Mouse (Mus musculus) ES-Bruce4 (cell line): Measurements from ENCODE around the gene Cela3b.

Source experiments
- CTCF ChIP-seq: IDR thresholded peaks from one replicate; pipeline ENCODE4 v1.8.1; 2011; ENCODE audit warnings: low read depth, low read length
- EP300 ChIP-seq: IDR thresholded peaks from 2 replicates; pipeline ENCODE4 v1.6.1; 2011; ENCODE audit warnings: low read depth, low read length; ENCODE audit not compliant: insufficient read depth
- POLR2A ChIP-seq: IDR thresholded peaks from one replicate; pipeline ENCODE4 v1.8.1; 2011; ENCODE audit warnings: low read length; ENCODE audit not compliant: insufficient read depth

DNA sequence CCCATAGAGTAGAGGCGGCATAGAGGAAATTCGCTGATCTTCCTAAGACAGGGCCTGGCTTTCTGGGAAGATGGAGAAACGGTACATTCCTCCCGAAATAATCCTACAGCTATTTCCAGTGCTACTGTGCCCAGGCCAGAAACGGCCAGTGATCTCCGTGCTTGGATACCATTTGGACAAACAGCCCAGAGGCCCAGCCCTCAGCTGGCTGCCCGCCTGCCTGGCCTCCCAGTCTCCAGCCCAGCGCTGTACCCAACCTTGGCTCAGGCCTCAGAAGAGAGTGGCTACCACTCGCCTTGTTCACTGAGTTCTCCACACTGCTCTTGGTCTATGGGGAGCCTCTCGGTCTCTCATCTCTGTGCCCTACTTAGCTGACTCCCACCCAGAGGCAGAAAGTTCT is 19.4 kb upstream of the Cela3b start:
- TF ChIP-seq CTCF (no peak), POLR2A (no peak), EP300 (no peak)
